8 mouse cellular contexts compared by ENCODE assay signal in genomic region chr2:7080794-7081783, GRCm38 (mm10).
DNase-seq lines count a peak whose midpoint lies in the region; ATAC-seq lines count a peak whose summit lies in the region.

No protein-coding gene starts in this region.

- peak overlapping the region; percentile 77 for H3K4me2 ChIP-seq in heart, embryonic 13.5 days
- H3K4me2 ChIP-seq in limb, embryonic 11.5 days (ENCODE audit: low read depth, severe bottlenecking): peak overlapping the region; percentile 1; the same call in 1 of the 2 replicates
- H3K4me2 ChIP-seq in midbrain, embryonic 14.5 days (ENCODE audit: low read length): peak overlapping the region; percentile 48

- peak overlapping the region; percentile 87 for H3K9ac ChIP-seq in heart, embryonic 13.5 days
- H3K9ac ChIP-seq in limb, embryonic 11.5 days (ENCODE audit: low read length): peak overlapping the region; percentile 41
- H3K9ac ChIP-seq in midbrain, embryonic 14.5 days (replicated peaks; ENCODE audit: low read length): peak overlapping the region; percentile 17; the same call in 1 of the 2 replicates

- peak overlapping the region; percentile 44 for H3K4me3 ChIP-seq in embryonic facial prominence, embryonic 10.5 days
- H3K4me3 ChIP-seq in heart, embryonic 13.5 days: peak overlapping the region; percentile 59
- no peak overlapping the region for H3K4me3 ChIP-seq in limb, embryonic 11.5 days (ENCODE audit: low read depth, low read length)
- H3K4me3 ChIP-seq in midbrain, embryonic 14.5 days (replicated peaks; ENCODE audit: low read depth, low read length): peak overlapping the region; percentile 0; the same call in 1 of the 2 replicates

- peak; percentile 37 for DNase-seq in right cerebral cortex, postnatal 4 days
- no peak for DNase-seq in right cerebral cortex, postnatal 25 days
- DNase-seq in embryonic facial prominence, embryonic 10.5 days (ENCODE audit: low spot score): peak; percentile 52
- peak; percentile 54 for DNase-seq in limb, embryonic 11.5 days (ENCODE audit: low spot score)
- DNase-seq in midbrain, embryonic 14.5 days: peak; percentile 58
- peak; percentile 50 for DNase-seq in yolk sac, embryonic 10.5 days (ENCODE audit: low spot score)
- no peak for DNase-seq in spleen, adult 12 weeks (ENCODE audit: low spot score)

- ATAC-seq in heart, embryonic 13.5 days (ENCODE audit: extremely low read depth, insufficient number of reproducible peaks, low FRiP score, low TSS enrichment): peak; percentile 65; the same call in 1 of the 2 replicates
- peak; percentile 54; the same call in 1 of the 2 replicates for ATAC-seq in limb, embryonic 11.5 days (ENCODE audit: insufficient number of reproducible peaks, low FRiP score, low TSS enrichment, low read depth)
- ATAC-seq in midbrain, embryonic 14.5 days (ENCODE audit: low FRiP score, low TSS enrichment): 0 out of 2 replicates have a peak, but pooled peaks have one; percentile 50

- no peaks in the 10 kb centered on the region; the same call in 1 of the 2 replicates for H3K36me3 ChIP-seq in embryonic facial prominence, embryonic 10.5 days (replicated peaks)
- H3K36me3 ChIP-seq in heart, embryonic 13.5 days: peaks cover 17% of the 10 kb centered on the region
- no peaks in the 10 kb centered on the region for H3K36me3 ChIP-seq in limb, embryonic 11.5 days (ENCODE audit: control insufficient read depth, insufficient read depth, low read length)
- no peaks in the 10 kb centered on the region for H3K36me3 ChIP-seq in midbrain, embryonic 14.5 days (ENCODE audit: control insufficient read depth, insufficient read depth, low read length)

- H3K27me3 ChIP-seq in embryonic facial prominence, embryonic 10.5 days (replicated peaks; ENCODE audit: low read depth, poor library complexity, severe bottlenecking): peaks cover 6% of the 10 kb centered on the region; the same call in 1 of the 2 replicates
- H3K27me3 ChIP-seq in heart, embryonic 13.5 days (replicated peaks): no peaks in the 10 kb centered on the region
- H3K27me3 ChIP-seq in limb, embryonic 11.5 days (ENCODE audit: control insufficient read depth, insufficient read depth, low read length): no peaks in the 10 kb centered on the region
- no peaks in the 10 kb centered on the region for H3K27me3 ChIP-seq in midbrain, embryonic 14.5 days (ENCODE audit: control insufficient read depth, insufficient read depth, low read length)

- peaks cover 24% of the 10 kb centered on the region for H3K4me1 ChIP-seq in embryonic facial prominence, embryonic 10.5 days
- peaks cover 44% of the 10 kb centered on the region for H3K4me1 ChIP-seq in heart, embryonic 13.5 days
- 0 out of 2 replicates have a peak, but pooled peaks cover 2% of the 10 kb centered on the region for H3K4me1 ChIP-seq in limb, embryonic 11.5 days (ENCODE audit: control insufficient read depth, insufficient read depth, low read length)
- H3K4me1 ChIP-seq in midbrain, embryonic 14.5 days (ENCODE audit: control insufficient read depth, insufficient read depth, low read length): peaks cover 17% of the 10 kb centered on the region

- peak overlapping the region; percentile 82 for H3K27ac ChIP-seq in embryonic facial prominence, embryonic 10.5 days (replicated peaks)
- H3K27ac ChIP-seq in heart, embryonic 13.5 days (replicated peaks): peak overlapping the region; percentile 98
- H3K27ac ChIP-seq in limb, embryonic 11.5 days (replicated peaks; ENCODE audit: low read depth, low read length): no peak overlapping the region
- peak overlapping the region; percentile 60 for H3K27ac ChIP-seq in midbrain, embryonic 14.5 days (replicated peaks; ENCODE audit: low read depth, low read length)

- H3K9me3 ChIP-seq in embryonic facial prominence, embryonic 10.5 days: peaks cover 14% of the 10 kb centered on the region; the same call in 1 of the 2 replicates
- peaks cover 14% of the 10 kb centered on the region for H3K9me3 ChIP-seq in heart, embryonic 13.5 days
- no peaks in the 10 kb centered on the region for H3K9me3 ChIP-seq in limb, embryonic 11.5 days (ENCODE audit: control insufficient read depth, low read length)
- H3K9me3 ChIP-seq in midbrain, embryonic 14.5 days (ENCODE audit: control insufficient read depth, low read length): peaks cover 13% of the 10 kb centered on the region

- WGBS in embryonic facial prominence, embryonic 10.5 days: 7% methylated on average over 28 of the region's 28 CpGs
- 4% methylated on average over 28 of the region's 28 CpGs for WGBS in heart, embryonic 13.5 days
- WGBS in limb, embryonic 11.5 days: 13% methylated on average over 28 of the region's 28 CpGs
- WGBS in midbrain, embryonic 14.5 days: 7% methylated on average over 28 of the region's 28 CpGs

Comparison
In these comparisons a context has a peak if more than half of its experiments do, and no peak if none do; other contexts are left out.
1. DNase-seq: peak in right cerebral cortex, postnatal 4 days (single experiment), embryonic facial prominence, embryonic 10.5 days (single experiment), limb, embryonic 11.5 days (single experiment), midbrain, embryonic 14.5 days (single experiment) and yolk sac, embryonic 10.5 days (single experiment); none in right cerebral cortex, postnatal 25 days (single experiment) and spleen, adult 12 weeks (single experiment).
2. H3K4me2 ChIP-seq: peak in every context shown above with its lines; median percentile 77 in heart, embryonic 13.5 days; 48 in midbrain, embryonic 14.5 days; 1 in limb, embryonic 11.5 days.
3. H3K9ac ChIP-seq: peak in every context shown above with its lines; median percentile 87 in heart, embryonic 13.5 days; 41 in limb, embryonic 11.5 days; 17 in midbrain, embryonic 14.5 days.
4. Peak in every context shown above with its lines, with median percentiles within 50 percentile points of each other: ATAC-seq.